Comparison of ENCODE assay signal across 19 mouse cellular contexts in the genomic region with DNA sequence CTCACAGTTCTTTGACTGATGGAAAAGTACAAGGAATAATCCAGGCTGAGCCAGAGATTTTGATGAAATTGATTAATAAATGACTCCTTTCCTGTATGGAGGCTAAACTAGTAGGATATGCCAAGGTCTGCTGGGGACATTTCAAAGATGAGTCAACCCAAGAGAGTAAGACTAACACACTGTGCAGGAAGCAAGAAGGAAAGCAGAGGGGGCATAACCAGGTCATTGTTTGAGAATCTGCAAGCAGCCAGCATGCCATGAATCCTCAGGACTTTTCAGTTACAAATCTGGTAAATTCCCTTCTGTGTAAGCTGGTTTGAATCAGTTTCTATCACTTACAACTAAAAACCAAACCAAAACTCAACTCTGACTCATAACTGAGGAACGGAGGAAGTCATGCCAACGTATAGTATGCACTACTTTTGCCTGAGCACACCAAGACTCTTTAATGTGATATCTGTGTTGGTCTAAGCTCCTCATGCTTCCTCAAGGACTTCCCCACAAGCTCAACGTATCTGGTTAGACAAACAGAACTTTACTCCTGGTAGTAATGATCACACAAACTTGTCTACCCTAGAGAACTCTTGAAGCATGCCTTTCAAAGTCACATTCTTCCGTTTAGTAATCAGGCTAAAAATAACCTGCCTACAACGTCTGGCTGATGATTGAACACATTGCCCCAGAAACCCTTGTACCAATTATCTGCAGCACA.
DNase-seq lines count a peak whose midpoint lies in the region; ATAC-seq and TF ChIP-seq lines count a peak whose summit lies in the region.
"Had no signal": no experiment of that assay in that cellular context is flagged by ENCODE, and none has a peak within 500 bp of the region (broad histone marks: within the 10 kb centered on the region; RNA-seq: fewer than 3 reads in every experiment).

No protein-coding gene starts in this region.

- DNase-seq in gastrocnemius, adult 2 months: no peak
- DNase-seq in gastrocnemius, adult 8-10 months (ENCODE audit: low spot score in 2 of 2): no peak
- DNase-seq in liver, adult 2 months (ENCODE audit: extremely low read depth, low read depth, low spot score): peak; percentile 23
- peak; percentile 29 to 31 for DNase-seq in heart, adult 9 months (ENCODE audit: low spot score in 2 of 2)
- DNase-seq: B cell, adult 2 months; cerebellum, adult 9-10 months; layer of hippocampus, adult 9-11 months; spleen, adult 18-20 months had no signal

- H3K4me3 ChIP-seq in gastrocnemius, adult 2 months: no peak overlapping the region
- H3K4me3 ChIP-seq in liver, adult 2 months (ENCODE audit: insufficient read depth, low read depth, low read length): no peak overlapping the region
- H3K4me3 ChIP-seq in liver, embryonic 12.5 days: no peak overlapping the region
- no peak overlapping the region for H3K4me3 ChIP-seq in myocyte
- no peak overlapping the region for H3K4me3 ChIP-seq in forebrain, embryonic 16.5 days (replicated peaks; ENCODE audit: low read length)
- H3K4me3 ChIP-seq: forebrain, embryonic 10.5 days; hindbrain, embryonic 10.5 days; intestine, embryonic 15.5 days; limb, embryonic 10.5 days; midbrain, embryonic 12.5 days had no signal

- no peak for ATAC-seq in liver, embryonic 12.5 days
- ATAC-seq in erythroblast, adult 5-6 weeks (replicated peaks; ENCODE audit: low FRiP score, poor library complexity, severe bottlenecking): no peak
- ATAC-seq in forebrain, embryonic 16.5 days: no peak
- ATAC-seq: activated CD4-positive, CD25-positive, alpha-beta regulatory T cell, adult 4 months; intestine, embryonic 15.5 days had no signal

- H3K9ac ChIP-seq in liver, adult 2 months (ENCODE audit: low read depth, low read length): no peak overlapping the region
- H3K9ac ChIP-seq in liver, embryonic 12.5 days: no peak overlapping the region
- no peak overlapping the region for H3K9ac ChIP-seq in forebrain, embryonic 16.5 days (replicated peaks; ENCODE audit: low read depth, low read length)
- H3K9ac ChIP-seq: intestine, embryonic 15.5 days; midbrain, embryonic 12.5 days had no signal

- TF ChIP-seq POLR2A in liver, adult 2 months (IDR thresholded peaks at IDR 0.05; ENCODE audit: extremely low read depth, insufficient read depth, low read length): no peak
- TF ChIP-seq POLR2A in myocyte (IDR thresholded peaks at IDR 0.05; ENCODE audit: insufficient read length, low read depth): no peak

- H3K4me2 ChIP-seq in liver, embryonic 12.5 days: no peak overlapping the region
- peak overlapping the region; percentile 53 for H3K4me2 ChIP-seq in myocyte (ENCODE audit: low read depth)
- no peak overlapping the region for H3K4me2 ChIP-seq in forebrain, embryonic 16.5 days (ENCODE audit: low read length)
- H3K4me2 ChIP-seq: intestine, embryonic 15.5 days; midbrain, embryonic 12.5 days had no signal

- no peaks in the 10 kb centered on the region for H3K4me1 ChIP-seq in liver, adult 2 months (ENCODE audit: control insufficient read depth, insufficient read depth, low read length)
- no peaks in the 10 kb centered on the region for H3K4me1 ChIP-seq in liver, embryonic 12.5 days
- peaks cover 2% of the 10 kb centered on the region; the same call in 1 of the 2 replicates for H3K4me1 ChIP-seq in forebrain, embryonic 16.5 days (replicated peaks; ENCODE audit: control insufficient read depth, insufficient read depth, low read length)
- H3K4me1 ChIP-seq: forebrain, embryonic 10.5 days; intestine, embryonic 15.5 days; limb, embryonic 10.5 days; midbrain, embryonic 12.5 days had no signal

- peak overlapping the region; percentile 38 for H3K27ac ChIP-seq in gastrocnemius, adult 2 months
- H3K27ac ChIP-seq in liver, adult 2 months (replicated peaks; ENCODE audit: insufficient read depth, low read depth, low read length): no peak overlapping the region
- no peak overlapping the region for H3K27ac ChIP-seq in liver, embryonic 12.5 days
- no peak overlapping the region for H3K27ac ChIP-seq in forebrain, embryonic 16.5 days (ENCODE audit: low read length)
- H3K27ac ChIP-seq: forebrain, embryonic 10.5 days; hindbrain, embryonic 10.5 days; intestine, embryonic 15.5 days; limb, embryonic 10.5 days; midbrain, embryonic 12.5 days had no signal

- H3K9me3 ChIP-seq in liver, embryonic 12.5 days (replicated peaks): no peaks in the 10 kb centered on the region
- H3K9me3 ChIP-seq in forebrain, embryonic 16.5 days (ENCODE audit: control insufficient read depth, low read length): no peaks in the 10 kb centered on the region
- H3K9me3 ChIP-seq: forebrain, embryonic 10.5 days; hindbrain, embryonic 10.5 days; intestine, embryonic 15.5 days; limb, embryonic 10.5 days; midbrain, embryonic 12.5 days had no signal

- H3K36me3 ChIP-seq in liver, adult 2 months (ENCODE audit: control insufficient read depth, insufficient read depth, low read length): no peaks in the 10 kb centered on the region
- no peaks in the 10 kb centered on the region for H3K36me3 ChIP-seq in liver, embryonic 12.5 days
- no peaks in the 10 kb centered on the region for H3K36me3 ChIP-seq in myocyte (ENCODE audit: control insufficient read depth, insufficient read depth)
- no peaks in the 10 kb centered on the region for H3K36me3 ChIP-seq in forebrain, embryonic 16.5 days (ENCODE audit: control insufficient read depth, insufficient read depth)
- H3K36me3 ChIP-seq: forebrain, embryonic 10.5 days; G1E; hindbrain, embryonic 10.5 days; intestine, embryonic 15.5 days; limb, embryonic 10.5 days; midbrain, embryonic 12.5 days had no signal

- no peak overlapping the region for H3ac ChIP-seq in myocyte (ENCODE audit: control insufficient read depth, insufficient read length)

- no peaks in the 10 kb centered on the region for H3K79me2 ChIP-seq in liver, adult 2 months (ENCODE audit: control insufficient read depth, insufficient read depth, low read length)
- no peaks in the 10 kb centered on the region for H3K79me2 ChIP-seq in myocyte (ENCODE audit: control insufficient read depth, insufficient read depth)

- H3K27me3 ChIP-seq in liver, adult 2 months (ENCODE audit: control insufficient read depth, insufficient read depth, low read length): no peaks in the 10 kb centered on the region
- no peaks in the 10 kb centered on the region for H3K27me3 ChIP-seq in liver, embryonic 12.5 days (replicated peaks)
- H3K27me3 ChIP-seq in myocyte (ENCODE audit: control insufficient read depth, insufficient read depth, insufficient read length): no peaks in the 10 kb centered on the region
- H3K27me3 ChIP-seq in forebrain, embryonic 16.5 days (replicated peaks; ENCODE audit: control insufficient read depth, insufficient read depth, low read length): no peaks in the 10 kb centered on the region
- H3K27me3 ChIP-seq: intestine, embryonic 15.5 days; midbrain, embryonic 12.5 days had no signal

- WGBS in liver, adult 2 months: 51% methylated on average over 5 of the region's 5 CpGs
- 51% methylated on average over 5 of the region's 5 CpGs for WGBS in liver, embryonic 12.5 days (ENCODE audit: insufficient replicate concordance)
- 88% methylated on average over 5 of the region's 5 CpGs for WGBS in forebrain, embryonic 16.5 days

- TF ChIP-seq CTCF in gastrocnemius, adult 2 months (IDR thresholded peaks at IDR 0.05): no peak
- TF ChIP-seq CTCF in liver, adult 2 months (IDR thresholded peaks at IDR 0.05; ENCODE audit: low read depth, low read length): no peak

- intact Hi-C loops in gastrocnemius, adult 2 months (cut with DNase I): no loop called here

TF ChIP-seq in myocyte, 11 proteins besides CTCF, POLR2A, EP300 and RAD21:
- no peak for TF ChIP-seq MAX (IDR thresholded peaks at IDR 0.05; ENCODE audit: low read depth)
- TF ChIP-seq E2F4 (IDR thresholded peaks at IDR 0.05; ENCODE audit: insufficient read depth): no peak
- no peak for TF ChIP-seq USF1 (IDR thresholded peaks at IDR 0.05; ENCODE audit: low read depth)
- no peak for TF ChIP-seq TCF12 (IDR thresholded peaks at IDR 0.05; ENCODE audit: insufficient read depth, poor library complexity, severe bottlenecking)
- no peak for TF ChIP-seq SRF (IDR thresholded peaks at IDR 0.05; ENCODE audit: control insufficient read depth, insufficient read length, low read depth)
- TF ChIP-seq REST (IDR thresholded peaks at IDR 0.05; ENCODE audit: insufficient read depth, insufficient read length): no peak
- no peak for TF ChIP-seq POLR2AphosphoS2 (IDR thresholded peaks at IDR 0.05; ENCODE audit: insufficient read length, low read depth)
- no peak for TF ChIP-seq MYOD1 (IDR thresholded peaks at IDR 0.05; ENCODE audit: control insufficient read depth in 1 of 3, insufficient read length in 2 of 3, low read depth in 2 of 3)
- no peak for TF ChIP-seq TCF3 (IDR thresholded peaks at IDR 0.05; ENCODE audit: insufficient read length, low read depth)
- no peak for TF ChIP-seq MYOG (IDR thresholded peaks at IDR 0.05; ENCODE audit: control insufficient read depth in 1 of 3, insufficient read depth in 1 of 3, insufficient read length in 2 of 3, low read depth in 2 of 3)
- TF ChIP-seq CEBPB (IDR thresholded peaks at IDR 0.05; ENCODE audit: insufficient read depth, poor library complexity, severe bottlenecking): no peak
TF ChIP-seq in myocyte: peak in this region for 0.

Comparison
In these comparisons a context has a peak if more than half of its experiments do, and no peak if none do; other contexts are left out.
1. DNase-seq: peak in liver, adult 2 months (single experiment) and heart, adult 9 months (2 of 2); none in gastrocnemius, adult 2 months (single experiment) and gastrocnemius, adult 8-10 months (0 of 2).